In the genomic region with DNA sequence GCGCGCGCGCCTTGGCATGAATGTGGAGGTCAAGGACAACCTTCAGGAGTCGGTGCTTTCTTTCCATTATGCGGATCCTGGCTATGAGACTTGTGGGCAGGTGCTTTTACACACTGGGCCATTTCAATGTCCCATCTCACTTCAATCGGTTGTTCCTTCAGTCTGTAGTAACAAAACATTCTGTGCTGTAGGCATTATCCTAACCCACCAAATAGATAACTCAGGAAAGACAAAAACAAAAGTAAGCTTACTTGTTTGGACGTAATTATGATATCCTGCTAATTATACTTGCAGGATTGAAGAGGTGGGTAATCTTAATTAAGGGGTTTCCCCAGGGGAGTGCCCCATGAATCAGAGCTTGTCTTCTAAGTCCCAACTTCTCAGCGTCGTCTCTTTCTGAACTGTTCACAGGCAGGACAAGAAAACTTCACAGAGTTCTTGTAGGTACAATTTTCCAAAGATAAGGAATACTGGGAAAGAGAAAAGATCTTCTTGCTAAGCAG, we compare ENCODE assay signal across 9 mouse cellular contexts. TPM values are rescaled to one million over a fixed set of nuclear protein-coding genes. Genes with fewer than 3 reads are reported as not detected.
DNase-seq lines count a peak whose midpoint lies in the region; ATAC-seq and TF ChIP-seq lines count a peak whose summit lies in the region.
"Had no signal": no experiment of that assay in that cellular context is flagged by ENCODE, and none has a peak within 500 bp of the region (broad histone marks: within the 10 kb centered on the region; RNA-seq: fewer than 3 reads in every experiment).

No protein-coding gene starts in this region.

- H3K79me2 ChIP-seq in macrophage (ENCODE audit: inconsistent target): no peaks in the 10 kb centered on the region

- H3K27ac ChIP-seq in heart, embryonic 13.5 days (replicated peaks): peak overlapping the region; percentile 62
- H3K27ac ChIP-seq in ES-E14 (ENCODE audit: insufficient read depth, low read depth, low read length, poor library complexity, severe bottlenecking) (no peak overlapping the region), macrophage (peak overlapping the region; percentile 34)
- H3K27ac ChIP-seq in forebrain, postnatal 0 days (ENCODE audit: low read depth, low read length): peak overlapping the region; percentile 57

- no peaks in the 10 kb centered on the region for H3K9me3 ChIP-seq in heart, embryonic 13.5 days
- no peaks in the 10 kb centered on the region for H3K9me3 ChIP-seq in ES-E14 (ENCODE audit: control insufficient read depth, insufficient read depth, low read depth, low read length)
- H3K9me3 ChIP-seq in forebrain, postnatal 0 days (ENCODE audit: low read length): no peaks in the 10 kb centered on the region

- TF ChIP-seq CTCF in forebrain, postnatal 0 days (IDR thresholded peaks at IDR 0.05; ENCODE audit: low read depth): no peak

- no peaks in the 10 kb centered on the region for H3K27me3 ChIP-seq in heart, embryonic 13.5 days (replicated peaks)
- H3K27me3 ChIP-seq in forebrain, postnatal 0 days (ENCODE audit: insufficient read depth, low read length): no peaks in the 10 kb centered on the region

- peak overlapping the region; percentile 79 for H3K4me3 ChIP-seq in heart, embryonic 13.5 days
- peak overlapping the region; percentile 39 for H3K4me3 ChIP-seq in ES-E14 (ENCODE audit: insufficient read depth in 1 of 2, low read depth in 1 of 2, low read length in 2 of 2, poor library complexity in 1 of 2, severe bottlenecking in 1 of 2)
- H3K4me3 ChIP-seq in forebrain, postnatal 0 days (ENCODE audit: low read depth, low read length): peak overlapping the region; percentile 31
- H3K4me3 ChIP-seq in macrophage (ENCODE audit: inconsistent target): peak overlapping the region; percentile 30

- peaks cover 22% of the 10 kb centered on the region for H3K36me3 ChIP-seq in heart, embryonic 13.5 days
- H3K36me3 ChIP-seq in ES-E14 (ENCODE audit: control insufficient read depth, insufficient read depth, low read length, poor library complexity, severe bottlenecking) (peaks cover 19% of the 10 kb centered on the region), macrophage (ENCODE audit: inconsistent target) (peaks cover 7% of the 10 kb centered on the region; the same call in 1 of the 2 replicates)
- no peaks in the 10 kb centered on the region for H3K36me3 ChIP-seq in forebrain, postnatal 0 days (ENCODE audit: insufficient read depth)

- 49% methylated on average over 10 of the region's 10 CpGs for WGBS in heart, embryonic 13.5 days
- WGBS in forebrain, postnatal 0 days: 22% methylated on average over 10 of the region's 10 CpGs
- WGBS in macrophage (ENCODE audit: missing documents): 61% methylated on average over 10 of the region's 10 CpGs

- ATAC-seq in heart, embryonic 13.5 days (ENCODE audit: extremely low read depth, insufficient number of reproducible peaks, low FRiP score, low TSS enrichment): no peak
- ATAC-seq in forebrain, postnatal 0 days: no peak

- H3K9ac ChIP-seq in heart, embryonic 13.5 days: peak overlapping the region; percentile 16
- no peak overlapping the region for H3K9ac ChIP-seq in ES-E14 (ENCODE audit: insufficient read depth, low read depth, low read length, poor library complexity, severe bottlenecking)
- peak overlapping the region; percentile 2; the same call in 1 of the 2 replicates for H3K9ac ChIP-seq in forebrain, postnatal 0 days

- peak overlapping the region; percentile 87 for H3K4me2 ChIP-seq in heart, embryonic 13.5 days
- peak overlapping the region; percentile 45 for H3K4me2 ChIP-seq in forebrain, postnatal 0 days (ENCODE audit: low read depth)

- DNase-seq in heart, adult 11 months: no peak
- no peak for DNase-seq in ES-E14 (ENCODE audit: low read depth, low spot score)
- DNase-seq in forebrain, postnatal 0 days: no peak
- DNase-seq in urinary bladder, postnatal 14 days (ENCODE audit: low spot score): no peak
- DNase-seq in kidney, postnatal 4 days: no peak
- no peak for DNase-seq in B cell, adult 2 months

- in situ Hi-C loops in ES-E14 (cut with MboI; ENCODE audit: low sequenced_read_pairs in 2 of 2, unreplicated experiment in 2 of 2): no loop called here

- H3K4me1 ChIP-seq in heart, embryonic 13.5 days: peaks cover 38% of the 10 kb centered on the region
- H3K4me1 ChIP-seq in ES-E14 (ENCODE audit: control insufficient read depth in 2 of 2, insufficient read depth in 2 of 2, low read length in 2 of 2, poor library complexity in 1 of 2): peaks cover 0 to 11% of the 10 kb centered on the region in 2 experiments; a peak in 1 of 4 replicates
- peaks cover 13% of the 10 kb centered on the region for H3K4me1 ChIP-seq in forebrain, postnatal 0 days (ENCODE audit: insufficient read depth)

TF ChIP-seq in ES-E14, 5 proteins besides CTCF, POLR2A, EP300 and RAD21:
- TF ChIP-seq CHD2 (IDR thresholded peaks at IDR 0.05; ENCODE audit: low read depth, low read length): no peak
- TF ChIP-seq MAFK (IDR thresholded peaks at IDR 0.05; ENCODE audit: insufficient read depth, low read depth, low read length): no peak
- TF ChIP-seq HCFC1 (IDR thresholded peaks at IDR 0.05; ENCODE audit: borderline replicate concordance, insufficient read depth, low read length): no peak
- no peak for TF ChIP-seq ZNF384 (IDR thresholded peaks at IDR 0.05; ENCODE audit: low read depth, low read length)

RNA-seq across cellular contexts. Expression of a gene that starts 0.8 kb away (rescaled TPM):
- polyA plus RNA-seq in heart, embryonic 13.5 days (2015; fragmentation: Nextera tagmentation; extraction: Ambion mirVana): 57.1 and 60.0 TPM in 2 replicates
- total RNA-seq in ES-E14 (2012; rRNA removed): 68.4 and 121 TPM in 2 replicates
- 36.8 and 59.1 TPM in 2 replicates for total RNA-seq in forebrain, postnatal 0 days (2014; rRNA removed)
- 32.3 and 35.1 TPM in 2 replicates for polyA plus RNA-seq in forebrain, postnatal 0 days (2015; fragmentation: Nextera tagmentation; extraction: Ambion mirVana)
- 100 to 1,000 TPM in 13 of 26 experiments, 10 to 100 TPM in 13; 21.0 to 341 (median 99.0) TPM for total RNA-seq in macrophage (2018; cell fraction: chromatin; rRNA removed)
- total RNA-seq in macrophage (2018; cell fraction: cytosol; rRNA removed): 10 to 100 TPM in 17 of 26 experiments, 1 to 10 TPM in 9; 4.0 to 32.9 (median 13.8) TPM
- 100 to 1,000 TPM in 9 of 26 experiments, 10 to 100 TPM in 17; 12.0 to 234 (median 64.6) TPM for total RNA-seq in macrophage (2018; cell fraction: nucleus; rRNA removed)
- 13.0 to 41.3 TPM (median 19.4 TPM) in 3 replicates for polyA plus RNA-seq in macrophage (2018)

RNA-seq across cellular contexts. Expression of a gene that starts 13.8 kb away (rescaled TPM):
- polyA plus RNA-seq in heart, embryonic 13.5 days (2015; fragmentation: Nextera tagmentation; extraction: Ambion mirVana): 35.4 and 36.4 TPM in 2 replicates
- 46.4 and 130 TPM in 2 replicates for total RNA-seq in ES-E14 (2012; rRNA removed)
- total RNA-seq in forebrain, postnatal 0 days (2014; rRNA removed): 3.8 and 4.8 TPM in 2 replicates
- polyA plus RNA-seq in forebrain, postnatal 0 days (2015; fragmentation: Nextera tagmentation; extraction: Ambion mirVana): 19.8 and 23.3 TPM in 2 replicates
- total RNA-seq in macrophage (2018; cell fraction: chromatin; rRNA removed): 10 to 100 TPM in 1 of 26 experiments, not detected in 25; 13.7 TPM
- under 1 TPM in 4 of 26 experiments, not detected in 22; 0.49 to 0.71 (median 0.61) TPM for total RNA-seq in macrophage (2018; cell fraction: cytosol; rRNA removed)
- total RNA-seq in macrophage (2018; cell fraction: nucleus; rRNA removed): not detected
- 1.3 TPM in 1 of 3 replicates, not detected in the others for polyA plus RNA-seq in macrophage (2018)

RNA-seq across cellular contexts. Expression of a gene that starts 14.0 kb away (rescaled TPM):
- polyA plus RNA-seq in heart, embryonic 13.5 days (2015; fragmentation: Nextera tagmentation; extraction: Ambion mirVana): 0.05 and 0.07 TPM in 2 replicates
- total RNA-seq in ES-E14 (2012; rRNA removed): 0.53 and 0.94 TPM in 2 replicates
- total RNA-seq in forebrain, postnatal 0 days (2014; rRNA removed): not detected in 2 replicates
- 0.18 TPM in 1 of 2 replicates, not detected in the other for polyA plus RNA-seq in forebrain, postnatal 0 days (2015; fragmentation: Nextera tagmentation; extraction: Ambion mirVana)
- total RNA-seq in macrophage (2018; cell fraction: chromatin; rRNA removed): 10 to 100 TPM in 7 of 26 experiments, 1 to 10 TPM in 14, under 1 TPM in 4, not detected in 1; 0.21 to 40.6 (median 5.0) TPM
- 1 to 10 TPM in 13 of 26 experiments, under 1 TPM in 13; 0.34 to 3.4 (median 0.98) TPM for total RNA-seq in macrophage (2018; cell fraction: cytosol; rRNA removed)
- 10 to 100 TPM in 5 of 26 experiments, 1 to 10 TPM in 15, under 1 TPM in 5, not detected in 1; 0.35 to 27.4 (median 2.0) TPM for total RNA-seq in macrophage (2018; cell fraction: nucleus; rRNA removed)
- polyA plus RNA-seq in macrophage (2018): 1.2 to 4.1 TPM (median 2.5 TPM) in 3 replicates

RNA-seq across cellular contexts. Expression of a gene that starts 32.0 kb away (rescaled TPM):
- not detected in 2 replicates for polyA plus RNA-seq in heart, embryonic 13.5 days (2015; fragmentation: Nextera tagmentation; extraction: Ambion mirVana)
- total RNA-seq in ES-E14 (2012; rRNA removed): 0.11 TPM in 1 of 2 replicates, not detected in the other
- total RNA-seq in forebrain, postnatal 0 days (2014; rRNA removed): not detected in 2 replicates
- not detected in 2 replicates for polyA plus RNA-seq in forebrain, postnatal 0 days (2015; fragmentation: Nextera tagmentation; extraction: Ambion mirVana)
- total RNA-seq in macrophage (2018; cell fraction: chromatin; rRNA removed): not detected
- total RNA-seq in macrophage (2018; cell fraction: cytosol; rRNA removed): not detected
- not detected for total RNA-seq in macrophage (2018; cell fraction: nucleus; rRNA removed)
- not detected in 3 replicates for polyA plus RNA-seq in macrophage (2018)
- total RNA-seq: hematopoietic stem cell, adult 5-6 weeks had no signal

RNA-seq across cellular contexts. Expression of a gene that starts 43.6 kb away (rescaled TPM):
- 0.09 TPM in 1 of 2 replicates, not detected in the other for polyA plus RNA-seq in heart, embryonic 13.5 days (2015; fragmentation: Nextera tagmentation; extraction: Ambion mirVana)
- total RNA-seq in ES-E14 (2012; rRNA removed): 1.2 and 2.1 TPM in 2 replicates
- total RNA-seq in forebrain, postnatal 0 days (2014; rRNA removed): 1.2 and 2.6 TPM in 2 replicates
- 1.2 and 2.1 TPM in 2 replicates for polyA plus RNA-seq in forebrain, postnatal 0 days (2015; fragmentation: Nextera tagmentation; extraction: Ambion mirVana)
- total RNA-seq in macrophage (2018; cell fraction: chromatin; rRNA removed): not detected
- not detected for total RNA-seq in macrophage (2018; cell fraction: cytosol; rRNA removed)
- total RNA-seq in macrophage (2018; cell fraction: nucleus; rRNA removed): not detected
- polyA plus RNA-seq in macrophage (2018): not detected in 3 replicates
